Mouse (Mus musculus) erythroblast, embryonic 14.5 days (primary cell): ENCODE results near the gene Zkscan4.

Source experiments
- GATA1 ChIP-seq: IDR thresholded peaks from 2 replicates; pipeline ENCODE4 v1.6.1; 2012; ENCODE audit warnings: low read length, inconsistent platforms, mixed read lengths
- TAL1 ChIP-seq: IDR thresholded peaks from 3 replicates; pipeline ENCODE4 v1.6.1; 2012; ENCODE audit warnings: low read length, inconsistent platforms, mixed read lengths

GRCm38 (mm10) chr13:21492847-21493246, 14.1 kb downstream of the Zkscan4 start:
- TF ChIP-seq TAL1: no peak
- TF ChIP-seq GATA1: no peak
